Mouse (Mus musculus) cerebellum, adult 11 months (tissue): ENCODE measurements around the gene Zcchc2.

ENCODE experiments used
- DNase-seq: peaks from one replicate; pipeline ENCODE4 v3.0.0; 2022

The Zcchc2 gene

GRCm38 (mm10) chr1:106073166-106073565 is 83.0 kb downstream of the Zcchc2 start:
- DNase-seq, result no peak

- DNase-seq, result no peak
Observed at GRCm38 (mm10) chr1:106074141-106074540, 83.9 kb downstream of the Zcchc2 start.

GRCm38 (mm10) chr1:106074656-106075055 is 84.5 kb downstream of the Zcchc2 start:
- DNase-seq, result no peak

DNA sequence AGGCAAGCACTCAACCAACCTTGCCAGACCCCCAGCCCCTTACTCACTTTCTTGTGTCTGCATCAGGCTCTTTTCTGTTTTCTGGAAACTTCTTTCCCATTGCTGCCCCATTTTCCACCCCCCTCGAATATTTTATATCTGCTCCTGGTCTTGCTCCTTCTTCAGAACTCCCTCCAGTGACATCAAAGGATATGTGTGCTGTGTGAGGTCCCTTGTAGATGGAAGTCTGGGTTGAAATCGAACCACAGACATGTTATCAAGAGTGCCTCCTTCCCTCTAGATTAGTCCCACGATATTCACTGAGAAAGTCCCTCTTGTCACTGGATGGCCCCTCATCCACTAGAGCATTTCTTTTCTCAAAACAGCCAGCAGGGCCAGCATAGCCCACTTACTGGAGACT is 86.4 kb downstream of the Zcchc2 start:
- no peak for DNase-seq

DNA sequence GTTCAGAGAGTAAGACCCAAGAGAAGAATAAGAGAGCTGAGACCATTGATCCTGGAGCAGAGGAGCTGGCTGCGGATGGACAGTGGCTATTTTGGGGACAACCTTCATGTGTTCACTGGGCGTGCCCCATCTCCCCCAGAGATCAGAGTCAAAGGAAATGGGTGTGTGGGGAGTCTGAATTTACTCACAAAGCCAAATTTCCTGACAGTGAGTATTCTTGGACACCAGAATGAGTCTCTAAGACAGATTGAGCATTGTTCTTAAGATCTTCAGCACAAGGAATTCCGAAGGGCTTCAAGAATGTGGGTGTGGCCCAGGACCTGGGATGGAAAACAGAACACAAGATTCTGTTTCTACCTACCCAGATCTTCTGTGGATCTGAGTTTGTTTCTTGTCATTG is 87.0 kb downstream of the Zcchc2 start:
- DNase-seq, result no peak
